Mouse (Mus musculus): ENCODE data around the gene Trim47. TPM values are rescaled to one million over a fixed set of nuclear protein-coding genes. Genes with fewer than 3 reads are reported as not detected.
A peak's percentile ranks its signal among the peaks of the same experiment; 100 is the strongest.

Gene Trim47
- total RNA-seq, 4 experiments from 2014 or later, result 5.6 to 8.1 (median 7.0) TPM

DNA sequence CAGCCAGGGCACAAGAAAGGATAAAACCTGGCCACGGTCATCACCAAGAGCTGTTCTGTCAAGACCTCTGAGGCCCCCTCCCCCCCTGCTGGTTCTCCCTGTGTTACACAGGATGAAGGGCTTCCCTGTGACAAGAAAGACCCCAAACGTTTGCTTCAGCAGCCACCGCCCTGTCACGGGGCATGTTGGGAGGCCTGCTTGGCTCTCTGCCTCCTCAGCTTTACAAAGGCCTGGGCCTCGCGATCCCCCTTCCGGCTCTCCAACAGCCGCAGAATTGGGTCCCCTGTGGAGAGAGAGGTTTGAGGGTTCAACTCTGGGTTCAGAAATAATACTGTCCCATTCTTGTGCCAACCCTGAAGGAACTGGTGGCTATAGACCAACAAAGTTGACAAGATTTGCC is 64.5 kb downstream of the Trim47 start:
- DNase-seq (ENCODE audit: low spot score in 2 of 2), result no peak

DNA sequence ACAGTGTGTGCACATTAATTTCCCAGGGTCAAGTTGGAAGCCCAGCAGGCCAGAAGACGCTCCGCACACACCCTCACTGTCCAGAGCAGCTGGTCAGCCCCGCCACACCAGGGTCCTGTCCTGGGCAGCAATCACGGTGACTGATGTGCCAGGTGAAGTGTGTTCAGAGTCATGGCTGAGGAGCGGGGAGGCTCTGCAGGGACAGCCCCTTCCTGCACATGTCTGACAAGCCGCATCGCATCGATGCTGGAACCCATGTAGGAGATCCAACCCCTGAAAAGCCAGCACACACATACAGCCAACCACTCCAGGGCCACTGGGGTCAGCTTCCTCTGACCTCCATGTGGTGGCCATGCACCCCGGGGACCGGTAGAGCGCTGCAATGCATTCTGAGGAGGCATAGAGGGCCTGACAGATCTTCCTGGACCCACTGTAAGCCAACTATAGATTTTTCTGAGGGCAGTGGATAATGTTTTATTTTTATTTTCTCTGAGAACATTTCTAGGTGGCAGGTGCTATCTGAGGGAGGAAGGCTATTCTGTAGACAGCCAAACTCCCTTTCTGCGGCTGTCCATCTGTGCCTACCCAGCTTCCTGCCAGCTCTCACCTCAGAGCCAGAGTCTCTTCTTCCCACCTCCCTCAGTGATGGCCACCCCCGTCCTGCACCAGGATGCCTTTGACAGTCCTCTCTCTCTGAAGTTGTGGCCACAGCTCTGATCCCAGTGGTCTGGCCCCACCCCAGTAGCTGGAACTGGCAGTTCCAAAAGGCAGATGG is 65.2 kb downstream of the Trim47 start:
- DNase-seq (ENCODE audit: low spot score in 2 of 2), result peak in 1 of 2 experiments; percentile 83

DNA sequence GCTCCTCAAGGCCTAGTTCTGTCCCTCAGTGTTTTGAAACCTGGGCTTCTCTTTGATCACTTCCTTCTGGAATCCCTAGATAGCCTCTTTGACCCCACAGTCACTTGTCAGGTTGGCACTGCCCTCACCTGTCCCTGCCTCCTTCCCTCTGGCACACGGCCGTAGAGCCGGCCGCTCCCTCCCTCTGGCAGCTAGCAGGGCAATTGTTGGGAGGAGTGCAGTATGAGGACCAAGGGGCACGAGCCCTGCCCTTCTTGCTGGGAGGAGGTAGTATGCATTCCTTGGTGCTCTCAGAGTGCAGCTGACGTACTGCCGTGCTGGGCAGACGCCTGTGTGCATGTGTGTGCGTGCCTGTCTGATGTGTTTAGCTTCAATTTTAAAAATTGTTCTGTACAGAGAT is 66.4 kb downstream of the Trim47 start:
- DNase-seq (ENCODE audit: low spot score in 2 of 2), result no peak

DNA sequence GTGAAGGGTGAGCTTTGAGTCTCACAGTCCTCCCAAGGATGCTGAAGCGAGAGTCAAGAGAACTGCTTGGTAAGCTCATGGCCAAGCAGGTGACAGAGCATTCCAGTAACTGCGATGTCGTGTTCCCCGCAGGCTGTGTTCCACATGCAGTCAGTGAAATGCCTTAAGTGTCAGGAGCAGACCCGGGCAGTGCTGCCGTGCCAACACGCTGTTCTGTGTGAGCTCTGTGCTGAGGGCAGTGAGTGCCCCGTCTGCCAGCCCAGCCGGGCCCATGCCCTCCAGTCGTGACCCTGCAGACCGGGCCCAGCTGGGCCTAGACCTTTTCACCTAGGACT is 67.4 kb downstream of the Trim47 start:
- DNase-seq (ENCODE audit: low spot score in 2 of 2), result no peak

DNA sequence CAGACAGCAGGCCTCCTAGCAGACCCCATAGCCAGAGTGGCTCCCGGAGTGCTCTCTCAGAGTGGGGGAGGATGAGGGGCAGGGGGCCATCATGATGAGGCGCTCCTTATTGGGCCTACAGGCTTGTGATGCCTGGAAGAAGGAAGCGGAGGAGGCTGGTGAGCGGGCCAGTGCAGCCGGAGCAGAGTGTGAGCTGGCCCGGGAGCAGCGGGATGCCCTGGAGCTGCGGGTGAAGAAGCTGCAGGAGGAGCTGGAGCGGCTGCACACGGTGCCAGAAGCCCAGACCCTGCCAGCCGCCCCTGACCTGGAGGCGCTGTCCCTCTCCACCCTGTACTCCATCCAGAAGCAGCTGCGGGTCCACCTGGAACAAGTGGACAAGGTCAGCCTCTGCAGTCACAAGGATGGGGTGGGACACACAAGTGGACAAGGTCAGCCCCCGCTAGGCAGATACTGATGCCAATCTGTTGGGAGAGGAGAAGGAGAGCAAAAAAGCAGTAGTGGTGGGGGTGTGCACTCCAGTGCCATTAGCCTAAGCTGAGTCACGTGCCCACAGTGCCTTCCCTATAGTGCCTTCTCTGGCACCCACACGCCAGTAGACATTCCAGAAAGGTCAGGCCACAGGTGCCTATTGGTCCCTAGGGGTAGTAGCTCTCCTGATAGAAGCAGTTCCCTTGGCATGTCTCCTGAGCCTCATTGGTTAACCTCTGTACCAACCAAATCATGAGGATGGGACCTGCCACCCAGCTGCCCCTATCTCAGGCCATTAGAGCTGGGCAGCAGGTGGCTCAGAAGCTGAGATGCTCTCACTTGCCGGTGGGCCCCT is 67.9 kb downstream of the Trim47 start:
- no peak for DNase-seq (ENCODE audit: low spot score in 2 of 2)

DNA sequence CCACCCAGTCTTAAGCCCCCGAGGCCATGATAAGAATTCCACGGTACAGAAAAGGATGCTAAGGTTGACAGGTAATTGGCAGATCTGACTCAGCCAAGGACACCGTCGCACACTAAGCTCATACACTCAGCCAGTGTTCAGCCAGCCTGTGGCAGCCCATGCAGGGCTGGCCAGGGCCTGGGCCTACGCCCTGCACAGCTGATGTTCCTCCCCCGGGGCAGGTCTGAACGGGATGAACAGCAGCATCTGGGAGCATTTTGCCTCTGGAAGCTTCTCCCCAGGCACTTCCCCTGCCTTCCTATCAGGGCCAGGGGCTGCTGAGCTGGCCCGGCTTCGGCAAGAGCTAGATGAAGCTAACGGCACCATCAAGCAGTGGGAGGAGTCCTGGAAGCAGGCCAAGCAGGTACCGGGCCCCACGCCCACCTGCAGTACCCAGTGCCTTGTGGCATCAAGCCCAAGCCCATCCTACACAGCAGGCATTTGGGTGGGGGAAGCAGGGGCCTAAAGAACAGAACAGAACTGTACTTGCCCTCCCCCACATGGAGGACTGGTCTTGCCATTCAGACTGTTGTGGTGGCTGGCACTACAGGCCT is 68.9 kb downstream of the Trim47 start:
- peak in 1 of 2 experiments; percentile 74 for DNase-seq (ENCODE audit: low spot score in 2 of 2)

DNA sequence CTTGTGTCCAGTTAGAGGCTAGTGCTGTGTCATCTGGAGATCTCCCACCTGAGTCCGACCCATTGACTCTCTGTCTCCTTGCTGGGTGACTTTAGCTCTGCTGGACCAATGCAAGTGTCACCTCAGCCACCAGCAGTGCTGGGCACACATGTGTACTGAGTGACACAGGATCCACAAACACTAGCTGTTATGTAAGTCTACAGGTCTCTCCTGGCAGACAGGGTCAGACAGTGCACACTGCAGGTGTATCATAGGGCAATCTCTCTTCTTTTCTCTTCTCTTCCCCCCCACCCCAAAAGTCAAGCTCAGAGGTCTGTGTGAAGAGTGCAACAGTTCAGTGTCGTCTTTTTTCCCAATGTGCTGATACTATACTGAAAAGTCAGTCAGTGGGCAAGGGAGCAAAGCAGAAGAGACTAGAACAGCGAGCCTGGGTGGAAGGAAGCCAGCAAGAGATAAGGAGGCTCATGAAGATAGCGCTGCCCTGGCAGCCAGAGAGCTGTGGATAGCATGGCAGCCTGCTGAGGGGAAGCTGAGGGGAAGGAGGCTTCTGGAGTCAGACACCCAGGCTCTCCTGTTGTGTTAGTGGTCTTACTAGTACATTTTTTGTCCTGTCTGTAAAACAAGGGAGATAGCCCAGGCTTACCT is 69.7 kb downstream of the Trim47 start:
- no peak for DNase-seq (ENCODE audit: low spot score in 2 of 2)

DNA sequence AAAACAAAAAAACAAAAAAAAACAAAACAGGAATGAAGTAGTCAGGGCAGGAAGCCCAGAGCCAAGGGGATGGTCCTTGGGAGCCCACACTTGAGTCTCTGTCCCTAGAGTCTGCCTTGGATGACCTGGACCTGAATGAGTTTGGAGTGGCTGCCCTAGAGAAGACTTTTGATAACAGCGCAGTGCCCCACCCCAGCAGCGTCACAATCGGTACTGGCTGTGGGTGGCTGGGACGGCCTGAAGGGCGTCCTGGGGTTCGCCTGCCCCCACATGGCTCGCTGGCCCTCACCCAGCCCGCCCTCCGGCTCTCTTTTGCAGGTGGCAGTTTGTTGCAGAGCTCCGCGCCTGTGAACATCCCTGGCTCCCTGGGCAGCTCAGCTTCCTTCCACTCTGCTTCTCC is 71.1 kb downstream of the Trim47 start:
- no peak for DNase-seq (ENCODE audit: low spot score in 2 of 2)

Other genes with a start within 250 kb of the Trim47 start
- 1 to 10 TPM in 1 of 4 experiments, under 1 TPM in 2, not detected in 1; 0.78 to 1.6 (median 0.95) TPM for gene Smim5, start 227.2 kb downstream of the Trim47 start, total RNA-seq (2022)
- gene Smim6, start 215.2 kb downstream of the Trim47 start, total RNA-seq (2022), result not detected
- gene Sap30bp, start 193.9 kb downstream of the Trim47 start, total RNA-seq (2022), result 10 to 100 TPM; 42.0 to 61.0 (median 55.7) TPM
- gene Recql5, start 193.7 kb downstream of the Trim47 start, total RNA-seq (2022), result 10 to 100 TPM; 23.5 to 33.0 (median 25.2) TPM
- gene Itgb4, start 152.5 kb downstream of the Trim47 start, total RNA-seq (2022), result 10 to 100 TPM in 3 of 4 experiments, 1 to 10 TPM in 1; 9.4 to 13.4 (median 11.3) TPM
- gene Galk1, start 114.5 kb downstream of the Trim47 start, total RNA-seq (2022), result 10 to 100 TPM; 16.1 to 19.7 (median 18.6) TPM
- gene H3f3b, start 99.2 kb downstream of the Trim47 start, total RNA-seq (2022), result 100 to 1,000 TPM; 272 to 296 (median 284) TPM
- gene Unk, start 96.9 kb downstream of the Trim47 start, total RNA-seq (2022), result 10 to 100 TPM; 23.4 to 27.7 (median 25.0) TPM
- gene Unc13d, start 49.2 kb downstream of the Trim47 start, total RNA-seq (2022), result 1 to 10 TPM; 1.2 to 4.1 (median 1.7) TPM
- gene Wbp2, start 40.2 kb downstream of the Trim47 start, total RNA-seq (2022), result 100 to 1,000 TPM; 414 to 460 (median 438) TPM
- gene Trim65, start 3.9 kb upstream of the Trim47 start, total RNA-seq (2022), result 1 to 10 TPM; 6.3 to 7.7 (median 7.4) TPM
- gene Mrpl38, start 11.7 kb upstream of the Trim47 start, total RNA-seq (2022), result 10 to 100 TPM; 43.3 to 64.9 (median 56.2) TPM
- gene Fbf1, start 41.0 kb upstream of the Trim47 start, total RNA-seq (2022), result 10 to 100 TPM; 68.8 to 81.3 (median 76.5) TPM
- gene Ten1, start 71.6 kb upstream of the Trim47 start, total RNA-seq (2022), result 10 to 100 TPM; 34.4 to 47.6 (median 39.6) TPM
- gene Acox1, start 71.8 kb upstream of the Trim47 start, total RNA-seq (2022), result 100 to 1,000 TPM; 122 to 132 (median 126) TPM
- gene Evpl, start 110.9 kb upstream of the Trim47 start, total RNA-seq (2022), result 1 to 10 TPM; 2.1 to 2.8 (median 2.5) TPM
- gene Srp68, start 147.0 kb upstream of the Trim47 start, total RNA-seq (2022), result 10 to 100 TPM; 66.5 to 72.8 (median 70.5) TPM
- not detected for gene Galr2, start 153.7 kb upstream of the Trim47 start, total RNA-seq (2022)
- 100 to 1,000 TPM in 3 of 4 experiments, 10 to 100 TPM in 1; 99.6 to 115 (median 106) TPM for gene Exoc7, start 180.0 kb upstream of the Trim47 start, total RNA-seq (2022)
- 1 to 10 TPM; 4.4 to 8.6 (median 4.7) TPM for gene Foxj1, start 208.2 kb upstream of the Trim47 start, total RNA-seq (2022)